Mouse (Mus musculus) olfactory bulb, adult 2 months (tissue): ENCODE results near the gene Kdelc2.

Experiments
- CTCF ChIP-seq: fragments of 200-500 bp; IDR thresholded peaks from 2 replicates; pipeline ENCODE4 v1.5.1; 2012; ENCODE audit warnings: low read depth, mild to moderate bottlenecking, low read length, moderate library complexity; ENCODE audit not compliant: insufficient read depth
- POLR2A ChIP-seq: fragments of 200-500 bp; IDR thresholded peaks from 2 replicates; pipeline ENCODE4 v1.6.1; 2012; ENCODE audit warnings: mild to moderate bottlenecking, low read depth, low read length, moderate library complexity; ENCODE audit not compliant: insufficient read depth

GRCm38 (mm10) chr9:53351899-53352298 is 31.9 kb upstream of the Kdelc2 start:
- TF ChIP-seq CTCF: no peak
- no peak for TF ChIP-seq POLR2A
